Mouse (Mus musculus) inflammation-experienced regulatory T-cells, adult 16 weeks (primary cell): ENCODE data around the gene Tex261. TPM values are rescaled to one million over a fixed set of nuclear protein-coding genes. Genes with fewer than 3 reads are reported as not detected.

Experiments used
- polyA plus RNA-seq: library from polyadenylated mRNA; unstranded; fragments of 100-300 nt; shearing (Covaris generic); gene quantifications from one replicate; pipeline ENCODE4 v1.2.1, GENCODE M21; 2017

Tex261 gene
- 110 TPM for polyA plus RNA-seq

GRCm38 (mm10) chr6:83775638-83776293 lies at the start of gene Tex261:
Gene Tex261 (minus strand): TSS chr6:83775813.

GRCm38 (mm10) chr6:83794760-83795296 lies 19.2 kb upstream of the Tex261 start, which contains the start of gene Nagk:
Gene Nagk (plus strand): TSS chr6:83794982.

GRCm38 (mm10) chr6:83762344-83762743 lies 13.3 kb downstream of the Tex261 start, which contains the start of gene Ankrd53:
Gene Ankrd53 (plus strand): TSS chr6:83762644.

GRCm38 (mm10) chr6:83742761-83743160 lies 32.9 kb downstream of the Tex261 start, which contains the start of gene Atp6v1b1:
Gene Atp6v1b1 (plus strand): TSS chr6:83742990.

Other genes starting within 250 kb of the Tex261 start
- gene Actg2, start 239.5 kb downstream of the Tex261 start, polyA plus RNA-seq, result 27.7 TPM
- gene Stambp, start 203.1 kb downstream of the Tex261 start, polyA plus RNA-seq, result 46.9 TPM
- not detected for gene Clec4f, start 119.6 kb downstream of the Tex261 start, polyA plus RNA-seq
- not detected for gene Cd207, start 98.0 kb downstream of the Tex261 start, polyA plus RNA-seq
- 0.39 TPM for gene Vax2, start 64.5 kb downstream of the Tex261 start, polyA plus RNA-seq
- not detected for gene Atp6v1b1, start 32.8 kb downstream of the Tex261 start, polyA plus RNA-seq
- gene Ankrd53, start 13.2 kb downstream of the Tex261 start, polyA plus RNA-seq, result not detected
- 35.5 TPM for gene Nagk, start 19.2 kb upstream of the Tex261 start, polyA plus RNA-seq
- 42.8 TPM for gene Paip2b, start 55.9 kb upstream of the Tex261 start, polyA plus RNA-seq
- gene Zfp638, start 91.3 kb upstream of the Tex261 start, polyA plus RNA-seq, result 183 TPM
- gene Dysf, start 232.8 kb upstream of the Tex261 start, polyA plus RNA-seq, result 0.18 TPM